Mouse (Mus musculus): ENCODE results near the gene Myh6. TPM values are rescaled to one million over a fixed set of nuclear protein-coding genes. Genes with fewer than 3 reads are reported as not detected.
"Not testable (repeated sequence)": the region's sequence is repeated elsewhere in the genome, so short reads cannot be mapped to it uniquely, and the experiment has no call there.

Gene Myh6
- polyA plus RNA-seq, 1 experiment from 2014 or later, result 1.7 TPM

DNA sequence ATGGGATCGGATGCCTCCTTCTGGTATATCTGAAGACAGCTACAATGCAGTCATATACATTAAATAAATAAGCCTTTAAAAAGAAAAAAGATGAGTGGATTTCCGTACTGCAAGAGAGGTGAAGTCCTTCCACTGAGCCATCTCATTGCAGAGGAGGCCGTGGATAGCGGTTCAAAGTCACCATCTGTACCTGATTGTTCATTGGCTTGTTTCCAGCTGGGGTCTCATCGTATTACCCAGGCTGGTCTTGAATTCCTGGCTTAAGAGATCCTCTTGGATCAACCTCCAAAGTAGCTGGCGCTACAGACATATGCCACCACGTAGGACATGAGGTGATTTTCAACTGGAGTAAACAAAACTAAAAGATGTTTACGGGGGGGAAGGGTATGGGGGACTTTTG is 39.2 kb upstream of the Myh6 start:
- H3K36me3 ChIP-seq (ENCODE audit: control insufficient read depth, insufficient read depth, low read length), result no peaks in the 10 kb centered on the region
- no peaks in the 10 kb centered on the region for H3K4me1 ChIP-seq (ENCODE audit: control insufficient read depth, insufficient read depth, low read length)
- no peak for ATAC-seq (ENCODE audit: low read depth)
- no peaks in the 10 kb centered on the region for H3K9me3 ChIP-seq (ENCODE audit: control insufficient read depth, low read length)
- no peak overlapping the region for H3K27ac ChIP-seq (ENCODE audit: low read depth, low read length)
- H3K27me3 ChIP-seq (ENCODE audit: control insufficient read depth, insufficient read depth, low read length), result no peaks in the 10 kb centered on the region
- H3K9ac ChIP-seq (replicated peaks; ENCODE audit: low read depth, low read length), result no peak overlapping the region
- 84% methylated on average over 8 of the region's 8 CpGs for WGBS
- H3K4me2 ChIP-seq (ENCODE audit: low read depth, low read length), result no peak overlapping the region
- no peak overlapping the region for H3K4me3 ChIP-seq (ENCODE audit: low read depth, low read length)

GRCm38 (mm10) chr14:55005506-55005905 is 38.8 kb upstream of the Myh6 start:
- Histone ChIP-seq H3K4me3 (ENCODE audit: low read depth, low read length) (no peak overlapping the region), H3K4me1 (ENCODE audit: control insufficient read depth, insufficient read depth, low read length) (no peaks in the 10 kb centered on the region), H3K4me2 (ENCODE audit: low read depth, low read length) (no peak overlapping the region), H3K9ac (replicated peaks; ENCODE audit: low read depth, low read length) (no peak overlapping the region), H3K27ac (ENCODE audit: low read depth, low read length) (no peak overlapping the region), H3K36me3 (ENCODE audit: control insufficient read depth, insufficient read depth, low read length) (no peaks in the 10 kb centered on the region), H3K9me3 (ENCODE audit: control insufficient read depth, low read length) (no peaks in the 10 kb centered on the region), H3K27me3 (ENCODE audit: control insufficient read depth, insufficient read depth, low read length) (no peaks in the 10 kb centered on the region)
- no peak for ATAC-seq (ENCODE audit: low read depth)
- WGBS, result 78% methylated on average over 2 of the region's 2 CpGs

DNA sequence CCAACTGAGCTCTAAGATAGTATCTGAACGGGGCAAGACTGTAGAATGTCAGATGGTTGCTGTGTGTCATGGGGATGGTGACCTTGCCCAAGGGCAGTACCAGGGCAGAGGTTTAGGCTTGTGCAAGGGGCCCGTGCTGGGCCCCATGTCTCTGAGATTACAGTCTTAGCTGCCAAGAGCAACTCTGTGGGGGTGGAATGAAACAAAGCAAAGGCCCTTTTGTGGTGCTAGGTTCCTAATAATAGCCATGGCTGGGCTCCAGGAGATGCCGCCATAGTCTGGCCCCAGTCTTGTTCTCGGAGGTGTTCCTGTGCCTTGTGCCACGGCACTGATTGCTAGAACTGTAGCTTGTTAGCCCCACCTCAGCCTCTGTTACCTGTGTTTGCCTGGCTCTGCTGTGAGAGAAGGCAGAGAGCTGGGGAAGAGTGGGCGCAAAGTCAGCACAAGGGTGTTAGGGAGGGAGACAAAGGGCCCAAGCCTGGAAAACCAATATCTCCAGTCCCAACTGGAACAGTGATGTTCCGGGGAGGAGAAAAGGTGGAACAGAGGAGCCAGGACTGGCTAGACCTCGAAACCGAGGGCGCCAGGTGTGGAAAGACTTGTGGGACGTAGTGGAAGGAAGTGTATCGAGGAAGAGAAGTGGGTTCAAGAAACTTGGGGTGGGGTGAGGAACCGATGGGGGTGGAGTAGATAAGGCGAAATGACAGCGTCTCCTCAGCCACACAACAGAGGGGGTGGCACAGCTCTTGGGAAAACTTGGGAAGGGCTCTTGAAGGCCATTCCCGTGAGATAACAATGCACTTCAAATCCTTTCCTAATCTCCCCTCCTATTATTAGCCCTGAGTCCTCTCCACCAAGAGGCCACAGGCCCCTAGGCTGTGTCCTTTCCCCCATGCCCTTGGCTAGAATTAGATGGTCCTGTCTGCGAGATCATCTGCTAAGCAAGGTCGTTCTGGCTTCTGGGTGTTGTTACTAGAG is 37.4 kb upstream of the Myh6 start:
- no peak overlapping the region for H3K4me3 ChIP-seq (ENCODE audit: low read depth, low read length)
- no peak overlapping the region for H3K9ac ChIP-seq (replicated peaks; ENCODE audit: low read depth, low read length)
- H3K36me3 ChIP-seq (ENCODE audit: control insufficient read depth, insufficient read depth, low read length), result no peaks in the 10 kb centered on the region
- H3K4me2 ChIP-seq (ENCODE audit: low read depth, low read length), result no peak overlapping the region
- WGBS, result 78% methylated on average over 18 of the region's 18 CpGs
- H3K9me3 ChIP-seq (ENCODE audit: control insufficient read depth, low read length), result no peaks in the 10 kb centered on the region
- no peaks in the 10 kb centered on the region for H3K27me3 ChIP-seq (ENCODE audit: control insufficient read depth, insufficient read depth, low read length)
- H3K4me1 ChIP-seq (ENCODE audit: control insufficient read depth, insufficient read depth, low read length), result no peaks in the 10 kb centered on the region
- ATAC-seq (ENCODE audit: low read depth), result no peak
- no peak overlapping the region for H3K27ac ChIP-seq (ENCODE audit: low read depth, low read length)

DNA sequence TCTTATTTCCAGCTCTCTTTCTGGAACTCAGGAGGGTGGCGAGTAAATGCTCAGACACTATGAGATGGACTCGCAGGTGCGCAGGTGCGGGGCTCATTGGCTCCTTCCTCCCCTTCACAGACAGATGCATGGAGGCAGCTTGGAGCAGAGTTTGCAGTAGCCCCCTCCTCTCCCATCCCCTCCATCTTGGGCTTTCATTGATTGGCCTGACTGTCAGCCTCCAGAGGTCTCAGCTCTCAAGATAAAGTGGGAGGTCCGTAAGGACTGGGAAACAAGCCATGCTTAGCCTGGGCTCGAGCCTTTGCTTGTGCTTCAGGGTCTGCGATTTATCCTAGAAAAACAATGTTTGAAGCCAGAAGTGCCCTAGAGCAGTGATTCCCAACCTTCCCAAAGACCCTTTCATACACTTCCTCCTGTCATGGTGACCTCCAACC is 36.0 kb upstream of the Myh6 start:
- no peaks in the 10 kb centered on the region for H3K36me3 ChIP-seq (ENCODE audit: control insufficient read depth, insufficient read depth, low read length)
- H3K27ac ChIP-seq (ENCODE audit: low read depth, low read length), result no peak overlapping the region
- H3K4me2 ChIP-seq (ENCODE audit: low read depth, low read length), result no peak overlapping the region
- H3K9ac ChIP-seq (replicated peaks; ENCODE audit: low read depth, low read length), result no peak overlapping the region
- WGBS, result 72% methylated on average over 7 of the region's 7 CpGs
- H3K9me3 ChIP-seq (ENCODE audit: control insufficient read depth, low read length), result no peaks in the 10 kb centered on the region
- H3K4me1 ChIP-seq (ENCODE audit: control insufficient read depth, insufficient read depth, low read length), result no peaks in the 10 kb centered on the region
- ATAC-seq (ENCODE audit: low read depth), result no peak
- no peaks in the 10 kb centered on the region for H3K27me3 ChIP-seq (ENCODE audit: control insufficient read depth, insufficient read depth, low read length)
- H3K4me3 ChIP-seq (ENCODE audit: low read depth, low read length), result no peak overlapping the region

DNA sequence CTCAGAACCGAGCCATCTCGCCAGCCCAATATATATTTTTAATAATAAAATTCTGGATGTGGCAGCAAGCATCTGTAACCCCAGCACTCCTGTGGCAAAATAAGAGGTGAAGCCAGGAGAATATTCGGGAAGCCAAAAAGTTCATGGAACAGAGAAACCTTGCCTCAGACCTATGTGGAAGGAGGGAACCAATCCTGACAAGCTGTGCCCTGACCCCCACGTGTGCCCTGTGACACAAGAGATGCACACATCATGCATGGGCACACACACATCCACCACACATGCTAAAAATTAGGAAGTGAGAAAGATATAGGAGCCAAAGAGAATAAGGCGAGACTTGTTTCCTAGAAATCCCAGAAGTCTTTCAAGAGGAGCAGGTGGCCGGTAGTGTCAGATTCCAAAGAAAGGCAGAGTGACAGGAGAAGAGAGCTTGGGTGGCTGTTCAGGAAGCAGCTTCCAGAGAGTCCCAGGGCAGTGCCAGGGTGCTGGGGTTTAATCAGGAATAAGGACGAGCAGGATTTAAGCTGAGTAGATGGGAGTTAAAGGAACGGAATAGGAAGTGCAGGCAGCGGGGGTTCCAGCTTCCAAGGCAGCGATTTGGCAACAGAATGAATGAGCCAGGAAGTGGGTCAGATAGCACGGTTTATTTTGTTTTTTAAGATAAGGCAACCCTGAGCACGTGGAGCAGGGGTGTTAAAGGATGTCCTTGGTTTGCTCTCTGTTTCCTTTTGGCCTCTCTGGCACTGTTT is 35.4 kb upstream of the Myh6 start:
- no peaks in the 10 kb centered on the region for H3K9me3 ChIP-seq (ENCODE audit: control insufficient read depth, low read length)
- no peak overlapping the region for H3K27ac ChIP-seq (ENCODE audit: low read depth, low read length)
- no peaks in the 10 kb centered on the region for H3K4me1 ChIP-seq (ENCODE audit: control insufficient read depth, insufficient read depth, low read length)
- H3K36me3 ChIP-seq (ENCODE audit: control insufficient read depth, insufficient read depth, low read length), result no peaks in the 10 kb centered on the region
- H3K27me3 ChIP-seq (ENCODE audit: control insufficient read depth, insufficient read depth, low read length), result no peaks in the 10 kb centered on the region
- 65% methylated on average over 12 of the region's 12 CpGs for WGBS
- no peak overlapping the region for H3K9ac ChIP-seq (replicated peaks; ENCODE audit: low read depth, low read length)
- H3K4me2 ChIP-seq (ENCODE audit: low read depth, low read length), result no peak overlapping the region
- no peak for ATAC-seq (ENCODE audit: low read depth)
- H3K4me3 ChIP-seq (ENCODE audit: low read depth, low read length), result no peak overlapping the region

DNA sequence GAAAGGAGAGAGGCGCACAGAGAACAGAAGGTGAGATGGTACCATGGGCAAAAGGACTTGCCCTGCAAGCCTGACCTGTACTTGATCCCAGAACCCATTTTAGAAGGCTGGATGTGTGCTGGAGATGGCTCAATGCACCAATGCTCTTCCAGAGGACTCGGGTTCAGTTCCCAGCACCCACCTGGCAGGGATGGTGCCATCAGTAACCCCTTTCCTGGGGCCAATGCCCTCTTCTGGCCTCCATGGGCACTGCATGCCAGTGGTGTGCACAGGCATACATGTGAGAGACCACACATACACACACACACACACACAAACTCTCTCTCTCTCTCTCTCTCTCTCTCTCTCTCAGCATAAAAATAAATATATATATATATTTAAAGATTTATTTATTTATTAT is 34.7 kb upstream of the Myh6 start:
- Histone ChIP-seq H3K4me1 (ENCODE audit: control insufficient read depth, insufficient read depth, low read length) (no peaks in the 10 kb centered on the region), H3K27me3 (ENCODE audit: control insufficient read depth, insufficient read depth, low read length) (no peaks in the 10 kb centered on the region), H3K4me2 (ENCODE audit: low read depth, low read length) (no peak overlapping the region), H3K27ac (ENCODE audit: low read depth, low read length) (no peak overlapping the region), H3K9ac (replicated peaks; ENCODE audit: low read depth, low read length) (no peak overlapping the region), H3K4me3 (ENCODE audit: low read depth, low read length) (no peak overlapping the region), H3K36me3 (ENCODE audit: control insufficient read depth, insufficient read depth, low read length) (no peaks in the 10 kb centered on the region), H3K9me3 (ENCODE audit: control insufficient read depth, low read length) (no peaks in the 10 kb centered on the region)
- no peak for ATAC-seq (ENCODE audit: low read depth)
- WGBS, result 94% methylated on average over 2 of the region's 2 CpGs

- Histone ChIP-seq H3K4me3 (ENCODE audit: low read depth, low read length) (no peak overlapping the region), H3K27me3 (ENCODE audit: control insufficient read depth, insufficient read depth, low read length) (no peaks in the 10 kb centered on the region), H3K27ac (ENCODE audit: low read depth, low read length) (no peak overlapping the region), H3K4me2 (ENCODE audit: low read depth, low read length) (no peak overlapping the region), H3K9me3 (ENCODE audit: control insufficient read depth, low read length) (no peaks in the 10 kb centered on the region), H3K36me3 (ENCODE audit: control insufficient read depth, insufficient read depth, low read length) (no peaks in the 10 kb centered on the region), H3K9ac (replicated peaks; ENCODE audit: low read depth, low read length) (no peak overlapping the region), H3K4me1 (ENCODE audit: control insufficient read depth, insufficient read depth, low read length) (no peaks in the 10 kb centered on the region)
- no peak for ATAC-seq (ENCODE audit: low read depth)
- 82% methylated on average over 6 of the region's 6 CpGs for WGBS
Observed at GRCm38 (mm10) chr14:55000814-55001213, 34.1 kb upstream of the Myh6 start.

DNA sequence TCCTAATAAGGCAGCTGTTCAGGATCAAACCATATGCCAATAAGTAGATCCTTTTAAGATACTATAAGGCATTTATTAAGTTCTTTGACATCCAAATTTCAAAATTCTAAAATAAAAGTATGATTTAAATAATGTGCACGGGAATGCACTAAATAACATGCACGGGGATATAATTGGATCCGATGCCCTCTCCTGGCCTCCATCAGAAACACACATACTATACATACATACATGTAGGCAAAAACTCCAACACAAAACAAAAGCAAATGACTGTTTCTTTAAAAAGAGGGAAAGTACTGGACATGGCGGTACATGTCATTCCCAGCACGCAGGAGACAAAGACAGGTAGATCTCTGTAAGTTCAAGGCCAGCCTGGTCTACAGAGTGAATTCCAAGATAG is 33.1 kb upstream of the Myh6 start:
- H3K36me3 ChIP-seq (ENCODE audit: control insufficient read depth, insufficient read depth, low read length); H3K27me3 ChIP-seq (ENCODE audit: control insufficient read depth, insufficient read depth, low read length); ATAC-seq (ENCODE audit: low read depth); H3K9me3 ChIP-seq (ENCODE audit: control insufficient read depth, low read length); H3K4me1 ChIP-seq (ENCODE audit: control insufficient read depth, insufficient read depth, low read length); H3K4me3 ChIP-seq (ENCODE audit: low read depth, low read length); H3K27ac ChIP-seq (ENCODE audit: low read depth, low read length); H3K9ac ChIP-seq (replicated peaks; ENCODE audit: low read depth, low read length); H3K4me2 ChIP-seq (ENCODE audit: low read depth, low read length): not testable (repeated sequence)
- 89% methylated on average over 5 of the region's 5 CpGs for WGBS

DNA sequence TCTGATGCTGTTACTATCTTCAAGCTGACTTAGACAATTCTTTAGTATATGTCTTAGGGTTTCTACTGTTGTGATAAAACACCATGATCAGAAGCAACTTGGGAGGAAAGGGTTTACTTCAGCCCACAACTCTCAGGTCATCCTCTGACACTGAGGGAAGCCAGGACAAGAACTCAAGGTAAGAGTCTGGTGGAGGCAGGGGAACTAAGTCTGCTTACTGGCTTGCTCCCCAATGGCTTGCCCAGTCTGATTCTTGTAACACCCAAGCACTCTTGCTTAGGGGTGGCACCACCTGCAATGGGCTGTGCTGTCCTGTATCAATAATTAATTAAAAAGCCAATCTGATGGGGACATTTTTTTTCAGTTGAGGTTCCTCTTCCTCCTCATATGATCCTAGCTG is 32.0 kb upstream of the Myh6 start:
- Histone ChIP-seq H3K27me3 (ENCODE audit: control insufficient read depth, insufficient read depth, low read length) (no peaks in the 10 kb centered on the region), H3K36me3 (ENCODE audit: control insufficient read depth, insufficient read depth, low read length) (no peaks in the 10 kb centered on the region), H3K4me1 (ENCODE audit: control insufficient read depth, insufficient read depth, low read length) (no peaks in the 10 kb centered on the region), H3K9ac (replicated peaks; ENCODE audit: low read depth, low read length) (no peak overlapping the region), H3K4me3 (ENCODE audit: low read depth, low read length) (no peak overlapping the region), H3K4me2 (ENCODE audit: low read depth, low read length) (no peak overlapping the region), H3K27ac (ENCODE audit: low read depth, low read length) (no peak overlapping the region), H3K9me3 (ENCODE audit: control insufficient read depth, low read length) (no peaks in the 10 kb centered on the region)
- ATAC-seq (ENCODE audit: low read depth), result no peak

Measured in neural tube, embryonic 14.5 days (tissue).